In genomic region chr4:40997916-40998315, GRCm38 (mm10) we compare ENCODE assay signal across 19 mouse cellular contexts. TPM values are rescaled to one million over a fixed set of nuclear protein-coding genes. Genes with fewer than 3 reads are reported as not detected.
"Had no signal": no experiment of that assay in that cellular context is flagged by ENCODE, and none has a peak within 500 bp of the region (broad histone marks: within the 10 kb centered on the region; RNA-seq: fewer than 3 reads in every experiment).

No protein-coding gene starts in this region.

- H3K9me3 ChIP-seq: intestine, embryonic 15.5 days; kidney, embryonic 15.5 days; limb, embryonic 12.5 days; lung, embryonic 15.5 days; midbrain, embryonic 13.5 days; neural tube, embryonic 12.5 days had no signal

- H3K9ac ChIP-seq: intestine, embryonic 15.5 days; kidney, embryonic 15.5 days; limb, embryonic 12.5 days; lung, embryonic 15.5 days; midbrain, embryonic 13.5 days; neural tube, embryonic 12.5 days had no signal

- DNase-seq: kidney, adult 2 months; kidney, postnatal 14 days; layer of hippocampus, postnatal 36 days; lung, postnatal 14 days; retina, postnatal 1 day; right cerebral cortex, postnatal 4 days; spleen, adult 18-20 months; thymus, adult 18-20 months; thymus, postnatal 25 days had no signal

- H3K27ac ChIP-seq: hindbrain, postnatal 0 days; intestine, embryonic 15.5 days; kidney, embryonic 15.5 days; limb, embryonic 12.5 days; lung, embryonic 15.5 days; macrophage; midbrain, embryonic 13.5 days; neural tube, embryonic 12.5 days had no signal

- H3K27me3 ChIP-seq: intestine, embryonic 15.5 days; kidney, embryonic 15.5 days; limb, embryonic 12.5 days; lung, embryonic 15.5 days; midbrain, embryonic 13.5 days; neural tube, embryonic 12.5 days had no signal

- H3K4me3 ChIP-seq: intestine, embryonic 15.5 days; kidney, embryonic 15.5 days; limb, embryonic 12.5 days; lung, embryonic 15.5 days; midbrain, embryonic 13.5 days; neural tube, embryonic 12.5 days had no signal

- H3K4me2 ChIP-seq: intestine, embryonic 15.5 days; kidney, embryonic 15.5 days; limb, embryonic 12.5 days; lung, embryonic 15.5 days; midbrain, embryonic 13.5 days; neural tube, embryonic 12.5 days had no signal

- H3K4me1 ChIP-seq: intestine, embryonic 15.5 days; kidney, embryonic 15.5 days; limb, embryonic 12.5 days; lung, embryonic 15.5 days; midbrain, embryonic 13.5 days; neural tube, embryonic 12.5 days had no signal

- ATAC-seq: hindbrain, postnatal 0 days; intestine, embryonic 15.5 days; midbrain, embryonic 13.5 days had no signal

RNA-seq across cellular contexts. Expression of gene Aqp7, which starts 50.0 kb away (rescaled TPM):
- total RNA-seq: hindbrain, postnatal 0 days; layer of hippocampus, postnatal 36 days; left cerebral cortex, postnatal 36 days; neutrophil, adult 5-6 weeks had no signal
- polyA plus RNA-seq: limb, embryonic 12.5 days; lung, embryonic 15.5 days; macrophage; midbrain, embryonic 13.5 days; neural tube, embryonic 12.5 days had no signal
